Mouse (Mus musculus): ENCODE results near the gene Sh3bp1. TPM values are rescaled to one million over a fixed set of nuclear protein-coding genes. Genes with fewer than 3 reads are reported as not detected.
A peak's percentile ranks its signal among the peaks of the same experiment; 100 is the strongest.

Gene Sh3bp1
- total RNA-seq, 2 experiments from 2014 or later, result 7.2 to 8.5 TPM

DNA sequence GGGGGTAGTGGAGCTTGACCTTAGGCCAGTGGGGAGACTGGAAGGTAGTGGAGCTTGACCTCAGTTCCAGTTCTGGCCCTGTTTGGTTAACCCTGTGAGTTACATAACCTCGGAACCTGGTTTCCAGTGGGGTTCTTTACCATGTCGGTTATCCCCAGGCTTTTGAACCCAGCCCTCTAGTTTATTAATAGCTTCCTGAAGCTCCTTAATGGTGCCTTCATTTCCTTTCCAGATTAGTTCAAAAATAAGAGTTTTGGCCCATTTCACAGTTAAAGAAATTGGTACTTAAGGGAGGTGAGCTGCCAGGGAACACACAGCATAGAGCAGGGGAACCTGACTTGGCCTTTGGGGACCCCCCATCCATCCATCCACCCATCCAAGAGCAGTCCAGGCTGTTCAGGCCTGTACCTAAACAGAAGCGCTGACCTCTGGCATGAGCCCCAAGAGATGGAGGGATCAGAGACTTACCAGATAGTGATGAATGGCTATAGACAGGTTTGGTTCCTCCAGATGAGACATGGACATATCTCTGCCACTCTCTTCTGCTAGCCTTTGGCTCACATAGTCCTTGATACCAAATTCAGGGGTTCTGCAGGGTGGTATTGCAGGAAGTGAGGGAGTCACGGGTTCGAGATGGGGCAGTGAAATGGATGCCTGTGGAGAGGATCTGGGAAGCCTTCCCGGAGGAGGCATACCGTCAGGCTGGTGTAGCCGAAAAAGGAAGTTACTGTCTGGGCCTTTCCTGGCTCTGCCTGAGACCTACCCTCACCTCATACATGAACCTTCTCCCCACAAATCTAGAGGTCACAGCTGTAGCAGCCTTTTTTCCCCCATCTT, 15.5 kb downstream of the Sh3bp1 start:
- DNase-seq, result no peak

- DNase-seq, result peak; percentile 69 to 81
Observed at GRCm38 (mm10) chr15:78915660-78916017, 16.1 kb downstream of the Sh3bp1 start.

GRCm38 (mm10) chr15:78916052-78916826, 16.7 kb downstream of the Sh3bp1 start:
- no peak for DNase-seq

- DNase-seq, result no peak
Observed at GRCm38 (mm10) chr15:78918126-78918525, 18.6 kb downstream of the Sh3bp1 start.

DNA sequence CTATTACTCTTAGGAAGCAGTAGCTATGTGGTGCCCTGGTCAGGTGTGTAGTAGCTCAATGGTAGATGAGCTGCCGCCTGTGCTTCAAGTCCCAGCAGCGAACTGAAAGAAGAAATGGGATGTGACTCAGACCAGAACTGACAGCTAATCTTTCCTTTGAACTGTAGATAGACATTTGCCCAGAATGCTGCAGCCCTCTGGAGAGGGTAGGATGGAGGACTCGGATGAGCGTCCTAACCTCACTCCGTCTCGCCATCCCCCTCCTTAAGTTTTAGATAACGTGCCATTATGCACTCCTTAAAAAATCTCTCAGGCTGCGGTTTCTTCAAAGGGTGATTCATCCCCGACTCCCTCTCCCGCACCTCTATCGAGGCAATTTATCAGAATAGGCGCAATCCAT, 20.3 kb downstream of the Sh3bp1 start:
- DNase-seq, result no peak

DNA sequence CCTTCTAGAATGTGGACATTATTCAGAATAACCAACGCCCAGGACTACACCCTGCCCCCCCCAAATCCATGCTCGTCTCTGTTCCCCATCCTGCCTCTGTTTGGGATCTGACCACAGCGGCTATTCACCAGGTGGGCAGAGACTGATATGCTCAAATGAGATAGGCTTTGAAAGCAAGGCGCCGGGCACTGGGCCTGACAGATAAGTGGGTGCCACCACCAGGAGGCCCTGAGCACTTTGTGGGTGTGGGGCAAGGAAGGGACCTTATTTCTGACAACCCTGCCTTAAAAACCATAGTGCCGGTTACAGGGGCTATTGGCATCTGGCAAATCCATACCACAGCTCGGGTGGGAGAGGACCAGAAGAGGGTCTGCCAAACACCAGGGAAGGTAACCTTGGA, 23.1 kb downstream of the Sh3bp1 start:
- DNase-seq, result no peak

GRCm38 (mm10) chr15:78923585-78923984, 24.0 kb downstream of the Sh3bp1 start:
- DNase-seq, result no peak

GRCm38 (mm10) chr15:78925129-78925528, 25.6 kb downstream of the Sh3bp1 start:
- DNase-seq, result peak; percentile 64 to 80

DNA sequence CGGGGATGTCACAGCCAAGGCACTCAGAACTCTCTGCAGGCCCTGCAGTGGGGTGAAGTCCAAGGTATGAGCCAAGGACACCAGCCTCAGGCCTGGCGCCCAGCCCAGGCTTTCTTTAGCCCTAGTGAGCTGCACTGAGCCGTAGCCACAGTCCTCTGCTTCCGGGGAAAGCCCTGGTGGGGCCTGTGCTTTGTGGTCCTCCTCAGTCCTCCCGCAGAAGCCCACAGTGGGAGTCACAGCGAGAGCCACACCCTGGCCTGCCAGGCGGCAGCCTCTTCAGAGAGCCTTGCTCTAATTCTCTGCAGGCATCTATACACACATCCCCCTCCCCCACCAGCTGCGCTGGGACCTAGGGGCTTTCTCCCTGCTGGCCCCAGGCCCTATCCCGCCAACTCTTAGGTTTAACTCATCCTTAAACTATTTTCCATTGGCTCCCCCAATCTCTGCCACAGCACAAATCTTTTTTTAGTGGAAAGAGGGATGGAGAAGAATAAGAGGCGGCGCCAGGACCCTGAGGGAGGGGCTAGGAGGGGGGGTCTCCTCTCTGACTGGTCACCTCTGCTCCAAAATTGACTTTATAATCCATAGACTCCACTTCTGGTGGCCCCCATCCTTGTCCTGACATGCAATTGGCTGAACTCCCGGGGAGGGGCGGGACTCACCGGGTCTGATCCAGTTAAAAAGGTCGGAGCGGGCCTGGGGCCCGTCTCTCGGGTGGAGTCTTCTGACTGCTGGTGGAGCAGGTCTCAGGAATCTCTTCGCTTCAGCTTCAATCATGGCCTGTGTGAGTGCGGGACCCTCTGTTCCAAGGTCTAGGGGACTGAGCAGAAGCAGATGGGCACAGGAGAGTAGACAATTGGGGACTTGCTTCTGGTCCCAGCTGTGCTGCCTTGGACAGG, 26.7 kb downstream of the Sh3bp1 start, which contains the start of gene Lgals1:
TSS of gene Lgals1 (plus strand) at position 705 of the 899 bp plus-strand sequence.
- DNase-seq, result peak; percentile 94 to 95

- peak; percentile 53 to 72 for DNase-seq
Observed at GRCm38 (mm10) chr15:78927021-78927787, 27.6 kb downstream of the Sh3bp1 start.

GRCm38 (mm10) chr15:78927788-78928457, 28.4 kb downstream of the Sh3bp1 start:
- DNase-seq, result peak; percentile 76 to 89

DNA sequence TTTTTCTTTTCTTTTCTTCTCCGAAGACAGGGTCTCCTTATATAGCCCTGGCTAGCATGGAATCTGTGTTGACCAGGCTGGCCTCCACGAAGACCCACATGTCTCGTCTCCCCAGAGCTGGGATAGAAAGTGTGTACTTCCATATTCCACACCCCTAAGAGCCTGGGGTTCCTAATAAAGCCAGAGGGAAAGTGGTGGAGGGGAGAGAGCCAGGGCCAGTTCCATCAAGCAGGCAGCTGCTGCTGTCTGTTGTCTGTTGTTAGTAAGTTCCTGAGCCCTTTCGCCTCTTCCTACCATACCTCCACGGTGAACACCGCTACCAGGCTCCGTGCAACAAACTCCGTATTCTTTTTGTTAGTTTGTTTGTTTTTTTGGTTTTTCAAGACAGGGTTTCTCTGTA, 29.0 kb downstream of the Sh3bp1 start:
- no peak for DNase-seq

- DNase-seq, result no peak
Observed at GRCm38 (mm10) chr15:78930192-78930706, 30.7 kb downstream of the Sh3bp1 start.

DNA sequence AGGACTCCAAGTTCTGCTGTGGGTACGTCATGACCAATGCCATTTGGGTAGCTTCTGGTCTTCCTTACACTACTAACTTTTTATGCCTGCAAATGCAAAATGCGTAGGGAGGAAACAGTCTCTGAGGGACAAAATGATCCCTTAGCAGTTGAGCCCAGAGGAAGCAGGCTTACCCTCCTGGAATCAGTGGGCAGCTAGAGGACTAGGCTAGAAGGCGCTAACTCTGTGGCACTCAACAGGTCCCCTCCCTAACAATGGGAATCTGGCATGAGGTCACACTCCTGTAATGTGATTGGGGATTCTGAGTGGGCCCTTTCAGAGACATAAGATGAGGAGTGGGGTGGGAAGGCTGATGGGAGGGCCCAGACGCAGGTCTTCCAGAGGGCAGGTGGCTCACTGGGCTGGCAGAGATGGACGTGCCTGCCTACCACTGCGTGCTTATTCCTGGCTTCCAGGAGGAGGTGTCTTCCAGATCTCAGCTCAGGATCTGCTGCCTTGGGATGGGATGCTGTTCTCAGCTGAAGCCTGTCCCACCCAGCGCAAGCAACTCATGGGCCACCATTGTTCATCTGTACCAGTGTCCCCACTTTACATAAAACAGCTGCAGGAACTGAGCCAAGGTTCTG, 31.3 kb downstream of the Sh3bp1 start:
- no peak for DNase-seq

DNA sequence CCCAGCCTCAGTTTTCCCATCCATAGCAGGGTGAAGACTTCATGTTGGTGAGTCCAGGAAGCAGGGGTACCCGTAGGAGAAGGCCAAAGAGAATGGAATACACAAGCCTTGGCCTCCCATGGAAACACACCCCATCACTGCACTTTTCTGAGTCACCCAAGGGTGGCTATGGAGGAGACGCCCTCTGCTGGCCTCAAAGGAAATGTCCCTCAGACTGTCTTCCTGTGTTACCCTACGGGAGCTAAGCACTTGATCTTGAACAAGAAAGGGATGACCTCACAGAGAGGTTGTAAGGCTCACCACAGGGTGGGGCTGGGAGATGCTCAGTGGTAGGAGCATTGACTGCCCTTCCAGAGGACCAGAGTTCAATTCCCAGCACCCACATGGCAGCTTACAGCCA, 32.0 kb downstream of the Sh3bp1 start:
- DNase-seq, result peak; percentile 70 to 78

DNA sequence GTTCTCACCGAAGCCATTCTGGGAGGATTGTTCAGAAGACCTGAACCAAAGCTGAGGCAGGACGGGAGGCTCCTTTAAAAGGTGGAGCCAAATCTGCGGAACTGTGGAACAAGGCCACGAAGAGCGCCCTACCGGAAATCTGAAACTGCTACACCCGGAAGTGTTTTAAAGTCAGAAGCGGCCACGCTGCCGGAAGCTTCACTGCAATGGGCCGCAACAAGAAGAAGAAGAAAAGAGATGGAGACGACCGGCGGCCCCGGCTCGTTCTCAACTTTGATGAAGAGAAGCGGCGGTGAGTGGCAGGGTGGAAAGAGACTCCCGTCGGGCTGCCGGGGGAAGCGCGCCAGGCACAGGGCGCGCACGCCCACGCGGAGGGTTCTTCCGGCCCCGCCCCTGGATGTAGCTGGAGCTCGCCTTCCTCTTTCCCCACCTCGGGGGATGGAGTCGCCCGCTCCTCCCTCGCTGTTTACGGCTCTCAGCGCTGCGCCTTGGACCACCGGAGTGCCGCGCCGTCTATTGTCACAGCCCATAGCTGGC, 35.3 kb downstream of the Sh3bp1 start, which contains the start of gene Nol12:
TSS of gene Nol12 (plus strand) at position 150 of the 537 bp plus-strand sequence.
- peak; percentile 81 to 86 for DNase-seq

DNA sequence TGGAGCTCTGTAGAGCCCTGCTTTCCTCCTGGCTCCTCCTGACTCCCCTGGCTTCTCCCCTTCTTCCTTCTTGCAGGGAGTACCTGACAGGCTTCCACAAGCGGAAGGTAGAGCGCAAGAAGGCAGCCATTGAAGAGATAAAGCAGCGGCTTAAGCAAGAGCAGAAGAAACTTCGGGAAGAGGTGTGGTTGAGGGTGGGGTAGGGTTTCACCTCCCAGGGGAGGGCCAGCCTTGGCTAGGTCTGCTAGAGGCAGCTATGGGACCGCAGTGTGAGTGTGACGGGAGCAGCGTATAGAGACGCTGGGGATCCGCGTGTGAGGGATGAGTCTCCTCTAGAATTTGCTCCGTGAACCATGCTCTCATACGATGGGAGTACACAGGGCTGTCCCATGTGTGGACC, 36.8 kb downstream of the Sh3bp1 start:
- DNase-seq, result no peak

DNA sequence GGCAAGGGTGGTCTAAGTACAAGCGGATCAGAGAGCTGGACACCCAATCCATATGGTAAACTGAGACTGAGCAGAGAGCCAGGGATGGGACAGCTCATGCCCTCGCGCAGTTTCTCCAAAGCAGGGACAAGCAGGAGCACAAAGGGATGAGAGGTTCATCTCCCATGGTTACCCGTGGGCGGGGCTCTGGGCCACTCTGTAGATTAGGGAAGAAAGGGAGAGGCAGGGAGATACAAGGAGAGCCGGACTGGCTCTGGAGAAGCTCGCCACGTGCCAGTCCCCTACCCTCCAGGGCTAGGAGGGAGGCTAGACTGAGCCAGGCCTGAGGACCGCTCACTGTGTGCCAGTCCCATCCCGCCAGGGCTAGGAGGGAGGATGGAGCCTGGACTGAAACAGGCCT, 37.7 kb downstream of the Sh3bp1 start:
- DNase-seq, result no peak

DNA sequence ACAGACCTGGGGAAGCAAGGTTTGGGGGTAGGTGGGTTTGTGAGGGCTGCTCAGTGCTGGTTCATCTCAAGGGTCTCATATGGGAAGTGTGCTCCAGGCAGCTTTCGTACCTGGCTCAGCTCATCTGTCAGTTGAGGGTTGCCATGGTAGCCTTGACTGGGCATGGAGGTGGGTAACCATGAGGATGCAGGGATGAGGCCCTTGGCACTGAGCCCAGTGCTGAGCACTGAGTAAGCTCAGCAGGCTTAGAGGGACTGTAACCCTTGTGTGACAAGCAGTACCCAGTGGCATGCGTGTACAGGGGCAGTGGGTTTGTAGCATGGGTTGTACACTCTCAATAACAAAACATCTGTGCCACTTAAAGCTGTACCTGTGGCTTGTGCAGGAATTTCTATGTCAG, 38.4 kb downstream of the Sh3bp1 start:
- peak in 1 of 2 experiments; percentile 18 for DNase-seq

DNA sequence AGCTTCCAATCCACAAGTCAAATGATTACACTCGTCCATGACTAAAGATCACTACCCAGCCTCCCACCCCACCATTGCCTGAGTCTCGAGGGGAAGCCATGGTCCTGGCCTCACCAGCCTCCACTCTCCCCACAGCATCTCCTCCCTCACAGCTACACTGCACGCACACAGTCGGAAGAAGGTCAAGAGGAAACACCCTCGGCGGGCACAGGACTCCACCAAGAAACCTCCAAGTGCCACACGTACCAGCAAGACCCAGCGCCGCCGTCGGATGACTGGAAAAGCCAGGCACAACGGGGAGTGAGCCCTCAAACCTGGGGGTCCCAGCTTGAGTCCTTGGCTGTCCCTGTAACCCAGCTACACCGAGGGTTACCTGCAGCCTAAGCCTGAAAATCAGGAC, 40.8 kb downstream of the Sh3bp1 start:
- no peak for DNase-seq
